Mouse (Mus musculus) neural tube, embryonic 11.5 days (tissue): ENCODE measurements at regions not wholly inside any gene's neighbourhood (a gene's known extent, or its start where the extent isn't known, plus 50 kb on each side); places are given as distances from the start of the nearest gene placed in this dataset. TPM values are rescaled to one million over a fixed set of nuclear protein-coding genes. Genes with fewer than 3 reads are reported as not detected.

Experiments used
- microRNA-seq: library from miRNA; unstranded; fragments of <30 nt; microRNA quantifications from one replicate; pipeline ENCODE4, GENCODE M21; 2016

Small RNAs in the stretch of these regions (microRNA-seq; reads per million reads assigned to microRNA genes)
- gene Gm24923 = not detected
- not detected for gene Mir344-2
- gene Mir344f = 4.2 reads per million, percentile 10 among the genes with 10 or more reads in this experiment
- not detected for gene Mir344g
- not detected for gene Mir344i
